Mouse (Mus musculus): Measurements from ENCODE around the gene Gm266. TPM values are rescaled to one million over a fixed set of nuclear protein-coding genes. Genes with fewer than 3 reads are reported as not detected.

The Gm266 gene
- polyA plus RNA-seq, 1 experiment from 2014 or later: 0.62 TPM

GRCm38 (mm10) chr12:111434745-111435327 is 50.8 kb downstream of the Gm266 start:
- no peaks in the 10 kb centered on the region for H3K9me3 ChIP-seq (replicated peaks)
- peak; percentile 89 for ATAC-seq (ENCODE audit: insufficient read depth)
- peaks cover 20% of the 10 kb centered on the region for H3K27me3 ChIP-seq
- WGBS (ENCODE audit: insufficient replicate concordance): 12% methylated on average over 8 of the region's 8 CpGs
- H3K4me3 ChIP-seq (replicated peaks): peak overlapping the region; percentile 6; the same call in 1 of the 2 replicates
- H3K9ac ChIP-seq: peak overlapping the region; percentile 35; the same call in 1 of the 2 replicates
- peaks cover 100% of the 10 kb centered on the region for H3K4me1 ChIP-seq (replicated peaks)
- H3K36me3 ChIP-seq (replicated peaks): no peaks in the 10 kb centered on the region
- peak overlapping the region; percentile 80 for H3K27ac ChIP-seq (replicated peaks)
- peak overlapping the region; percentile 58 for H3K4me2 ChIP-seq

Other genes starting within 250 kb of the Gm266 start
- 1.3 and 1.7 TPM in 2 replicates for gene Amn, start 214.7 kb downstream of the Gm266 start, polyA plus RNA-seq (2015; fragmentation: Nextera tagmentation; extraction: Ambion mirVana)
- gene Cdc42bpb, start 108.1 kb downstream of the Gm266 start, polyA plus RNA-seq (2015; fragmentation: Nextera tagmentation; extraction: Ambion mirVana): 6.6 and 9.4 TPM in 2 replicates
- gene Lbhd2, start 79.0 kb downstream of the Gm266 start, polyA plus RNA-seq (2015; fragmentation: Nextera tagmentation; extraction: Ambion mirVana): not detected in 2 replicates
- 22.5 and 23.5 TPM in 2 replicates for gene Exoc3l4, start 68.8 kb downstream of the Gm266 start, polyA plus RNA-seq (2015; fragmentation: Nextera tagmentation; extraction: Ambion mirVana)
- gene Tnfaip2, start 43.4 kb downstream of the Gm266 start, polyA plus RNA-seq (2015; fragmentation: Nextera tagmentation; extraction: Ambion mirVana): 70.3 and 79.5 TPM in 2 replicates
- 499 and 578 TPM in 2 replicates for gene Eif5, start 52.2 kb upstream of the Gm266 start, polyA plus RNA-seq (2015; fragmentation: Nextera tagmentation; extraction: Ambion mirVana)
- 13.3 and 17.4 TPM in 2 replicates for gene Mark3, start 88.7 kb upstream of the Gm266 start, polyA plus RNA-seq (2015; fragmentation: Nextera tagmentation; extraction: Ambion mirVana)
- gene Ckb, start 186.5 kb upstream of the Gm266 start, polyA plus RNA-seq (2015; fragmentation: Nextera tagmentation; extraction: Ambion mirVana): 41.9 and 45.7 TPM in 2 replicates
- gene Trmt61a, start 192.3 kb upstream of the Gm266 start, polyA plus RNA-seq (2015; fragmentation: Nextera tagmentation; extraction: Ambion mirVana): 5.9 and 7.3 TPM in 2 replicates
- 15.8 and 15.9 TPM in 2 replicates for gene Bag5, start 227.4 kb upstream of the Gm266 start, polyA plus RNA-seq (2015; fragmentation: Nextera tagmentation; extraction: Ambion mirVana)
- 18.1 and 18.2 TPM in 2 replicates for gene Apopt1, start 227.4 kb upstream of the Gm266 start, polyA plus RNA-seq (2015; fragmentation: Nextera tagmentation; extraction: Ambion mirVana)